Mouse (Mus musculus): ENCODE results near the gene Ncaph2. TPM values are rescaled to one million over a fixed set of nuclear protein-coding genes. Genes with fewer than 3 reads are reported as not detected.
A peak's percentile ranks its signal among the peaks of the same experiment; 100 is the strongest.

Gene Ncaph2
- polyA plus RNA-seq (2012; rRNA removed), result 56.8 and 149 TPM in 2 replicates

- H3K36me3 ChIP-seq (ENCODE audit: control insufficient read depth, insufficient read depth, low read length), result peaks cover 30% of the 10 kb centered on the region
- WGBS, result under 1% methylated on average over 64 of the region's 64 CpGs
- H3K4me1 ChIP-seq (ENCODE audit: control insufficient read depth, insufficient read depth, insufficient read length, low read length), result peaks cover 8% of the 10 kb centered on the region
- no peak; the same call in none of the 2 replicates for TF ChIP-seq POLR2A (IDR thresholded peaks at IDR 0.05; ENCODE audit: low read depth, low read length)
- TF ChIP-seq CTCF (IDR thresholded peaks at IDR 0.05; ENCODE audit: extremely low read depth, insufficient read length, insufficient replicate concordance, low read depth, low read length), result no peak
- H3K27me3 ChIP-seq (ENCODE audit: control insufficient read depth, insufficient read depth, low read length), result no peaks in the 10 kb centered on the region
- peak within 1 kb of the TSS; percentile 65 for H3K27ac ChIP-seq (ENCODE audit: insufficient read depth, low read depth, low read length)
- peak within 1 kb of the TSS; percentile 97 for H3K4me3 ChIP-seq (ENCODE audit: low read depth, low read length)
Observed at GRCm38 (mm10) chr15:89355241-89356187, at the start of gene Ncaph2, which contains the start of gene Lmf2. Gene Ncaph2 (plus strand): TSS chr15:89355719. Gene Lmf2 (minus strand): TSS chr15:89355659.

GRCm38 (mm10) chr15:89305966-89306365 is 49.6 kb upstream of the Ncaph2 start:
- TF ChIP-seq POLR2A (IDR thresholded peaks at IDR 0.05; ENCODE audit: low read depth, low read length), result no peak
- no peak for TF ChIP-seq CTCF (IDR thresholded peaks at IDR 0.05; ENCODE audit: extremely low read depth, insufficient read length, insufficient replicate concordance, low read depth, low read length)
- no peak overlapping the region for H3K27ac ChIP-seq (ENCODE audit: insufficient read depth, low read depth, low read length)
- H3K4me1 ChIP-seq (ENCODE audit: control insufficient read depth, insufficient read depth, insufficient read length, low read length), result peaks cover 24% of the 10 kb centered on the region
- H3K36me3 ChIP-seq (ENCODE audit: control insufficient read depth, insufficient read depth, low read length), result peaks cover 58% of the 10 kb centered on the region
- 85% methylated on average over 1 of the region's 1 CpGs for WGBS
- H3K4me3 ChIP-seq (ENCODE audit: low read depth, low read length), result no peak overlapping the region
- H3K27me3 ChIP-seq (ENCODE audit: control insufficient read depth, insufficient read depth, low read length), result no peaks in the 10 kb centered on the region

- peaks cover 43% of the 10 kb centered on the region for H3K36me3 ChIP-seq (ENCODE audit: control insufficient read depth, insufficient read depth, low read length)
- H3K4me3 ChIP-seq (ENCODE audit: low read depth, low read length), result no peak overlapping the region
- peaks cover 24% of the 10 kb centered on the region for H3K4me1 ChIP-seq (ENCODE audit: control insufficient read depth, insufficient read depth, insufficient read length, low read length)
- H3K27ac ChIP-seq (ENCODE audit: insufficient read depth, low read depth, low read length), result no peak overlapping the region
- no peak for TF ChIP-seq CTCF (IDR thresholded peaks at IDR 0.05; ENCODE audit: extremely low read depth, insufficient read length, insufficient replicate concordance, low read depth, low read length)
- no peak for TF ChIP-seq POLR2A (IDR thresholded peaks at IDR 0.05; ENCODE audit: low read depth, low read length)
- no peaks in the 10 kb centered on the region for H3K27me3 ChIP-seq (ENCODE audit: control insufficient read depth, insufficient read depth, low read length)
- WGBS, result 84% methylated on average over 13 of the region's 13 CpGs
Observed at GRCm38 (mm10) chr15:89307461-89307860, 48.1 kb upstream of the Ncaph2 start.

- WGBS, result 53% methylated on average over 7 of the region's 7 CpGs
- TF ChIP-seq CTCF (IDR thresholded peaks at IDR 0.05; ENCODE audit: extremely low read depth, insufficient read length, insufficient replicate concordance, low read depth, low read length) (no peak), POLR2A (IDR thresholded peaks at IDR 0.05; ENCODE audit: low read depth, low read length) (no peak)
- no peaks in the 10 kb centered on the region for H3K27me3 ChIP-seq (ENCODE audit: control insufficient read depth, insufficient read depth, low read length)
- no peak overlapping the region for H3K4me3 ChIP-seq (ENCODE audit: low read depth, low read length)
- H3K4me1 ChIP-seq (ENCODE audit: control insufficient read depth, insufficient read depth, insufficient read length, low read length), result peaks cover 33% of the 10 kb centered on the region
- H3K36me3 ChIP-seq (ENCODE audit: control insufficient read depth, insufficient read depth, low read length), result peaks cover 32% of the 10 kb centered on the region
- peak overlapping the region; percentile 30 for H3K27ac ChIP-seq (ENCODE audit: insufficient read depth, low read depth, low read length)
Observed at GRCm38 (mm10) chr15:89308406-89309139, 46.9 kb upstream of the Ncaph2 start.

- Histone ChIP-seq H3K36me3 (ENCODE audit: control insufficient read depth, insufficient read depth, low read length) (peaks cover 19% of the 10 kb centered on the region), H3K27me3 (ENCODE audit: control insufficient read depth, insufficient read depth, low read length) (no peaks in the 10 kb centered on the region), H3K27ac (ENCODE audit: insufficient read depth, low read depth, low read length) (peak overlapping the region; percentile 23), H3K4me3 (ENCODE audit: low read depth, low read length) (no peak overlapping the region), H3K4me1 (ENCODE audit: control insufficient read depth, insufficient read depth, insufficient read length, low read length) (peaks cover 38% of the 10 kb centered on the region)
- WGBS, result 7% methylated on average over 6 of the region's 6 CpGs
- TF ChIP-seq POLR2A (IDR thresholded peaks at IDR 0.05; ENCODE audit: low read depth, low read length), result no peak
- TF ChIP-seq CTCF (IDR thresholded peaks at IDR 0.05; ENCODE audit: extremely low read depth, insufficient read length, insufficient replicate concordance, low read depth, low read length), result no peak
Observed at GRCm38 (mm10) chr15:89309962-89310498, 45.5 kb upstream of the Ncaph2 start.

GRCm38 (mm10) chr15:89313359-89313758 is 42.2 kb upstream of the Ncaph2 start:
- H3K27ac ChIP-seq (ENCODE audit: insufficient read depth, low read depth, low read length), result no peak overlapping the region

More at GRCm38 (mm10) chr15:89313359-89313758, 42.2 kb upstream of the Ncaph2 start:
- Histone ChIP-seq H3K27me3 (ENCODE audit: control insufficient read depth, insufficient read depth, low read length) (no peaks in the 10 kb centered on the region), H3K4me1 (ENCODE audit: control insufficient read depth, insufficient read depth, insufficient read length, low read length) (peaks cover 33% of the 10 kb centered on the region), H3K36me3 (ENCODE audit: control insufficient read depth, insufficient read depth, low read length) (no peaks in the 10 kb centered on the region), H3K4me3 (ENCODE audit: low read depth, low read length) (no peak overlapping the region)
- no peak for TF ChIP-seq CTCF (IDR thresholded peaks at IDR 0.05; ENCODE audit: extremely low read depth, insufficient read length, insufficient replicate concordance, low read depth, low read length)
- WGBS, result 77% methylated on average over 4 of the region's 4 CpGs
